Mouse (Mus musculus) granulocyte monocyte progenitor cell, adult 5-6 weeks (primary cell): Measurements from ENCODE around the gene Nckipsd. TPM values are rescaled to one million over a fixed set of nuclear protein-coding genes. Genes with fewer than 3 reads are reported as not detected.

ENCODE experiments used
- ATAC-seq: replicated peaks from 2 replicates; pipeline ENCODE4 v1.8.0; 2016; ENCODE audit warnings: mild to moderate bottlenecking, moderate TSS enrichment, inconsistent platforms; ENCODE audit not compliant: poor library complexity, severe bottlenecking
- total RNA-seq, 2 experiments: library from RNA; stranded (forward) in 1 of 2; stranded (reverse) in 1 of 2; fragments of 200-712, 200-1000 nt in 1 of 2; fragments of >200 nt in 1 of 2; fragmentation: Nextera tagmentation in 1 of 2; gene quantifications; 2 replicates each; pipeline ENCODE4 v1.2.3; 2014 to 2017

The Nckipsd gene
- 12.2 and 12.8 TPM in 2 replicates for total RNA-seq (2014; fragmentation: Nextera tagmentation)
- 4.9 and 9.1 TPM in 2 replicates for total RNA-seq (2017)

DNA sequence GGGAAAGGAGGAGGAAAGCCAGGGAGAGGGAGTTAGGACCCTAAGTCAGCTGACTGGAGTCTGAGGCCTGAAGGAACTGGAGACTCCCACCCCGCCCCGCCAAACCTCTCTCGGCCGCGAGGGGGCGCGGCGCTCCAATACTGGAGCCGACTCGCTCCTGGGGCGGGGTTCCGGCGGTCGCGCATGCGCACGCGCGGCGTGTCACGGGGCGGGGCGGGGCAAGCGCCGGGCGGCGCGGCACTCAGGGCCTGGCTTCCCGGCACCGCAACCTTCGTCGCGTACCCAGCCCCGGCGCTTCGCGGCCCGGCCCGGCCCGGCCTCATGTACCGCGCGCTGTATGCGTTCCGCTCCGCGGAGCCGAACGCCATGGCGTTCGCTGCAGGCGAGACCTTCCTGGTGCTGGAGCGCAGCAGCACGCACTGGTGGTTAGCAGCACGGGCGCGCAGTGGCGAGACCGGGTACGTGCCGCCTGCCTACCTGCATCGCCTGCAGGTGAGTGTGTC lies at the start of gene Nckipsd:
Gene Nckipsd, plus strand, starts transcription at position 206 of the 503 bp plus-strand sequence.
- peak; percentile 65 for ATAC-seq

DNA sequence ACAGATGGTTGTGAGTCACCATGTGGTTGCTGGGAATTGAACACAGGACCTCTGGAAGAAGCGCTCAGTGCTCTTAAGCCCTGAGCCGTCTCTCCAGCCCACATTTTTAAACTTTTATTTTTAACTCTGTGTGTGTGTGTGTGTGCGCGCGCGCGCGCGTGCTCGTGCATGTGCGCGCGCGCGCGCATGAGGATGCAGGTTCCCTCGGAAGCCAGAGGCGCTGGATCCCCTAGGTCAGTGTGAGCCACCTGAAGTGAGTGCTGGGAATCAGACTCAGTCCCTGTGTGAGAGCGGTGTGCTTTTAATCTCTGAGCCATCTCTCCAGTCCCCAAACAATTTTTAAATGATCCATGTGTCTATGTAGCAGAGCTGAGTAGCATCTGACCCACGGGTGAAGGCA lies 49.0 kb upstream of the Nckipsd start:
- ATAC-seq: no peak

DNA sequence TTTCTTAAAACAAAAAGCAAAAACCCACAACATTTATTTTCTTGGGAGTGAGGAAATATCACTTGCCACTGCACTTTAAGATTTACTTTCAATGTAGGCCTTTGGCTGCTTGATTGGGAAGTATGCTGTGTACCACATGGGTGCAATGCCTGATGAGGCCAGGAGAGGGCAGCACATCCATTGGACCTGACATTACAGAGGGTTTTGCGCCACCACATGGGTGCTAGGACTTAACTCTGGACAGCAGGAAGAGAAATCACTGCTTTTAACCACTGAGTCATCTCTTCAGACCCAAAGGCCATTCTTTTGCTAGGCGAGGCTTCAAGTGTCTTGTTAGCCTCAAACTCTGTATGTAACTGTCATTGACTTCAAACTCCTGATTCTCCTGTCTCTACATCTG lies 48.4 kb upstream of the Nckipsd start:
- peak; percentile 86 for ATAC-seq

DNA sequence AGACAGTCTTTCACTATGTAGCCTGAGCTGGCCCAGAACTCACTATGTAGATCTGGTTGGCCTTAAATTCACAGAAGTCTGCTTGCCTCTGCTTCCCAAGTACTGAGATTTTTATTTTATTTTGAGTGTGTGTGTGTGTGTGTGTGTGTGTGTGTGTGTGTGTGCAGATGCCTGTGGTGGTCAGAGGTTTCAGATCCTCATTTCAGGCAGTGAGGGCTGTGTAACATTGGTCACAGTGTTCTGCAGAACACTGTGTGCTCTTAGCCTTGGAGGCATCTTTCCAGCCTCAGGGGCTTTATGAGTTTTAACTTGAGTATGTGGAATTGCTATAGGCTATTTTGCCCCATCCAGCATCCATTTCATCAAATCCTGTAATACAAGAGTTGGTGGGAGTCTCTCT lies 46.6 kb upstream of the Nckipsd start:
- ATAC-seq: peak; percentile 93

DNA sequence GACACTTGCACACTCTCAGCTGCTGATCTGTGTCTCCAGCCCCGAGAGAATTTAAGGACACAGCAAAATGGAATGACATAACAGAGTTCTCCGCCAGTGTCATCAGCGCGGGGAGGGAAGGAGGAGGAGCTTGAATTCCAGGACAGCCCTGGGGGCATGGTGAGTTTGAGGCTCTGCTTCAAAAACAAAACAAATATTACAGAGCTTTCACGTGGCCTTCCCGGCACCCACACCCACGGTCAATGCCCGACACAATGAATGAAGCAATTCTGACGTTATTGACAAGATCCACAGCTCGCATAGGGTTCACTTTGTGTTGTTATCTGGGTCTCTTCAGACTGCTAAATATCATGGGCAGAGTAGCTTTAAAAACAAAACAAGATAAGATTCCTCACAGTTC lies 43.2 kb upstream of the Nckipsd start:
- no peak for ATAC-seq

DNA sequence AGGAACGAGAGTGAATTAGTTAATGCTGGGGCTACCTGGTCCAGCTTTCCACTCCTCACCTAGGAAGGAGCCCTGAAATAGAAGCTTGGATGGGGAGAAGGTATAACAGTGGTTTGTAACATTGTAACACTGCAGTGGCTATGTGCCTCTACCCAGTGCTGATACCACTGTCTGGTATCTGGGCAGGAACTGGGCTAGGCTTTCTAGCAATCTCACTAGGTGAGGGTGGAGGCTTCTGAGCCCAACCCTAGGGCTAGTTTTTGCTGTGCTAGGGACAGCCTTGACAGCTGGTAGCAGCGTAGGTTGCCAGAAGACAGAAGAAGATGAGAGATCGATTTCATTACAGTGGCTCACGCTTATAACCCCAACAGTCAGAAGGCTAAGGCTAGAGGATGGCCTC lies 31.6 kb upstream of the Nckipsd start:
- ATAC-seq: no peak

DNA sequence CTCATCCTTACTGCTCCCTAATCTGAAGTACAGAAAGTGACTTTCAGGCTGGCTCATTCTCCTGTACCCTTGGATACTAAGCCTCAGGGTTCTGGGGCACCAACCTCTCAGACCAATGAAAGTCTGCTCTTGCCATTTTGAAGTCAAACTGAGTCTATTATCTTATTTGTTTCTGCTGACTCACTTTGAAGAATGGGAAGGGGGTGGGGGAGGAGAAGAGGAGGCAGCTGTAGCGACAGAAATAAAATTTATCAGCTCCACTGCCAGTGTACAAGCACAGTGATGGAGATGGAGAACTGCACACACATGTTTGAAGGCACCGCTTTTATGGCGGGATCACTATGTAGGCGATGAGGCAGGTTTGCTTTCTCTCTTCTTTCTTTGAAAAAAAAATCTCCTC lies 30.9 kb upstream of the Nckipsd start:
- ATAC-seq: no peak

DNA sequence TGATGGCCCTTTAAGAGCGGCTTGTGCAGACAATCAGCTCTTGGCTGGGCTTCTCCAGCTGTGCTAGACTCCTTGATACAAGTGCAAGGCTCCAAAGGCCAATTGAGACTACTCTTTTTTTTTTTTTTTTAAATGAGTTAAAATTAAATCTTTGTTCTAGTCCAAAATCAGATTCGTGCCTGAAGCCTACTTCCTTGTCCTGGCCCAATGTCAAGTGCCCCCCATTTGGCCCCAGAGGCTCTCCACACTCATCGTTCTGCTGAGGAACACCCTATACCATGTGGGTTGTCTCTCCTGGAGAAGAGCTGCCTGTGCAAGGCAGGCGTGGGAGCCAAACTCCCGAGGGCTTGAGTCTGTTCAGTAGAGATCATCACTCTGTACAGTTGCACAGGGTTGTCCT lies 27.2 kb upstream of the Nckipsd start:
- ATAC-seq: no peak

DNA sequence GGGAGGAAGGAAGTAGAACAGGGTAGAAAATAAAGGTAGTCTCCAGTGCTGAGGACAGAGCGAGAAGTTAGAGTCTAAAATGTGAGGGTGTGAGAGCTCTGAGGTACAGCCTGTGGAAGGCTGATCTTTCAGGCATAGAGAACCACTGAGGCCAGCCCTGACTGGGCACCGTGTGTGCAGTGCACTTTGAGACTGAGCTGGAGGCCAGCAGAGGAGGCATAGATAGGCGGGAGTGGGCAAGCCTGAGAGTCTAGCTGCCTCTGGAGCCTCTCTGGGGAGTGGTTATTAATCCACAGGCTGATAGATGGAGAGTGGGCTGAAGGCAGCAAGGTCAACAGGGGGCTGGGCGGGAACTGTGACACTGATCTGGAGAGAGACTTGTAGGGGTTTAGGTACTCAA lies 26.3 kb upstream of the Nckipsd start:
- no peak for ATAC-seq

DNA sequence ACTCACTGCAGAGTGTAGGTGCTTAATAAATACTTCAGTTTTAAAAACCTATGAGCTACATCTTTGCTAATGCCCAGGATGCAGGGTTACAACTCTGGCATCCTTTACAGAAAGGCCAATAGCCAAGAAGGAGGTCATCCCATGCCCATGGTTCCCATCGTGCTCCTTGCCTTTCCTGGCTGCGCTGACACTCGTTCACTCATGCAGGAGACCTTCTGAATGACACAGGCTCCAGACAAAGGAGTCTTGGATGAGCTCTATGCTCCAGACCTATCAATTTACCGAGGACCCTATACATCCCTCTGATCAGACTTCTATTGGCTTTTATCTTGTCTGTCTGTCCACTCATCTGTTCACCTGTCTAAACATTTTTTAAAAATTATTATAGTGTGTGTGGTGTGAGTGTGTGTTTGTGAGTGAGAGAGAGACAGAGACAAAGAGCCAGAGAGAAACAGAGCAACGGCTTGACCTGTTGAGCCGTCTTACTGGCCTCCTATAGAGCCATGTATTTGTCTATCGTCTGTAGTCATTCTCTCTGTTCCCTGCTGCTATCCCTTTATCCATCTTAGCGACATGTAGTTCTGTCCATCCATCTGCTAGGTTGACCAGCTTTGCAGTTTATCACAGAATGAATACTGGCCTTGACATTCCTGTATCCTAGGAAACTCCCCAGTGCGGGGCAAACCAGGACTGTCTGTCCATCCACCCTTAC lies 25.2 kb upstream of the Nckipsd start:
- no peak for ATAC-seq

DNA sequence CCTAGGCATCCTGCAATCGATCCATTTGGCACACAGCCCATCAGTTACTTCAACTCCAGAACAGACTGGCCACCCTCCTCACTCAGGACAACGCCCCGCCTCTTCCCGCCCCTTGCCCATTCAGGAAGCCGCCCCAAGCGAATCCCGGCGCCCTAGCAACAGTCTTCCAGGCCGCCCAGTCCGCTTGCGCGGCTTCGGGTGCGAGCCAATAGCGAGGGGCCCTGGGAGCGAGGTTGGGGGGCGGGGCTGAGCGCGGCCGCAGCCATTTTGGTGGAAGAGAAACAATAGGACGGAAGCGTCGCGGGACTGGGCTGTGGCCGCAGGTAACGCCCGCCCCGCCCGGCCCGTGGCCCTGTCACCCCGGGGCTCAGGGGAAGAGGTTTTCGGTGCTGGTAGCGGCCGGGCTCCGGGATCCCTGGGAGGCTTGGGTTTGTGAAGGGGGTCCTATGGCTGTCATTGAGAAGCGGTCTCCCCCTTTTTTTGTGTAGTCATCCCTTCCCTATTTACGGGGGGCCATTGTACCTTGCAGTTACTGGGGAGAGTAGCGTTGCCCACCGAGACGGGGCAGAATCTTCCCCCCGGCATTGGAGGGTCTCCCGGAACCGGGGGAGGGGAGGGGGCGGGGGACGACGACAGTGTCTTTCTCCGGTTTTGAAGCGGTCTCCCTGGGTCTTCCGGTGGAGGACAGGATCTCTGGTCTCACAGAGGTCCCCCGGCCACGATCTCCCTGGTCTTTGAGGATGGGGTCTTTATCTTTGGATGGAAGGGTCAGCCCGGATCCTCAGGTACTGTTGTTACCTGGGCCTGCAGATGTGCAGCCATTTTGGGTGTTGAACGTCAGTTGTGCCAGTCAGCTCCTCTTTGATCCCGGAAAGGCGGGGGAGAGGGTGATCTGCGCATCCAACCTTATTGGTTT lies 24.4 kb upstream of the Nckipsd start, which contains the start of gene Ip6k2:
Gene Ip6k2, plus strand, starts transcription at position 249 of the 916 bp plus-strand sequence.
- peak; percentile 99 for ATAC-seq

DNA sequence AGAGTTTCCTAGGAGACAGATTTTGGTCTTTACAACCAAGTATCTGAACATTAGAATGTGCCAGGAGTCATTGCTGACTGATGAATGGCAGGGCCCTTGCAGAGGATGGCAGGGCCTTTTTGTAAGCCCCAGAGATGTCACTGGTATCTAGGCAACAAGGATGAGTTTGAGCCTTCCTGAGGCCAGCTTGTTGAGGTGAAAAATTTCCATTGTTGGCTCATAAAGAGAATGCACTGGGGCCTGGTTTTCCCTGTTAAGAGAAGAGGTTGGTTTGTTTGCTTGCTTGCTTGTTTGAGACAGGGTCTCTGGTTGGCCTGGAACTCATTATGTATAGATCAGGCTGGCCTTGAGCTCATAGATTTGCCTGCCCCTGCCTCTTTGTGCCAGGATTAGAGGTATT lies 22.8 kb upstream of the Nckipsd start:
- ATAC-seq: no peak

DNA sequence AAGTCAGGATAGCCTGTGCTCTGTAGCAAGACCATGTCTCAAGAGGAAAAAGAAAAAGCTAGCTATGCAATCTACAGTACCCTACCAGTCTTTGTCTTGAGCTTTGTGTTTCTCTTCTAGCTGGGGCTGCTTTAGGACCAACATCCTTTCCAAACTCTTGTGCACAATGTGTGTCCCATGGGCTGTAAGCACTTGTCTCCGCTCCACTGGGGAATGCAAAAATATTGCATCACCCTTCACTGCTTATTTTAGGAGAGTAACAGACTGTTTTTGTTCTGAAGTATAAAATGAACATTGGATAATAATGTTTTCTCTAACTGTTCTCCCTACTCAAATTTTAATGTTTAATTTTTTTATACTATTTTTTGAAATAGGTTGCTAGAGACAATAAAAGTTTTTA lies 21.7 kb upstream of the Nckipsd start:
- ATAC-seq: no peak

DNA sequence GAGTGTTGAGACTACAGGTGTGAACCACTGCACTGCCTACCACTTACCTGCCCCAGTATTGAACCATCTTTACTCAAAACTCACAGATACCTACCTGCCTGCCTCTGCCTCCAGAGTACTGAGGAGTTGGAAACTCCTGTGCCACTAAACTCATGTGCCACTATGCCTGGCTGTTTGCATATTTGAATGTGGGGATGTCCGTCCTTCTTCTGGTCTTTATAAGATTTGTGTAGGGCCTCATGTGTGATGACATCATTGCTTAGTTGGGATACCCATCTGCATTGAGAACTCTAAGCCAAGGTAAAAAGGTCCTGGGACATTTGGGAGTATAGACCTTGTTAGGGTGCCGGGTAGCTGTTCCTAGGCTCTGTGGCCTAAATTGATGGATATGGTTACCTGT lies 21.1 kb upstream of the Nckipsd start:
- no peak for ATAC-seq

DNA sequence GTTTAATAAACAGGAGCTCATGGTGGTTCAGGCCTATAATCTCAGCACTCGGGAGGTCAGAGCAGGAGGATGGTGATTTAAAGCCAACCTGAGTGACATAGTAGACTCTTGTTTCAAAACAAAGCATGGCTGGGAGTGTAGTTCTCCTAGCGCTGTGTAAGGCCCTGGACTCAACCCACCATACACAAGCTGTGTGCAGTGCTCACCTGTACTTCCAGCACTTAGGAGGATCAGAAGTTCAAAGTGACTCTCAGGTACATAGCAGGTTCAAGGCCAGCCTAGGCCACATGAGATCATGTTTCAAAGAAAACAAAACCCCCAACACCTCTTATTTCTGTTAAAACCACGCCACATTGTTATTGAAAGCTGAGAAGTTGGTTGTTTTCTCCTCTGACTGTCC lies 19.5 kb upstream of the Nckipsd start:
- no peak for ATAC-seq

DNA sequence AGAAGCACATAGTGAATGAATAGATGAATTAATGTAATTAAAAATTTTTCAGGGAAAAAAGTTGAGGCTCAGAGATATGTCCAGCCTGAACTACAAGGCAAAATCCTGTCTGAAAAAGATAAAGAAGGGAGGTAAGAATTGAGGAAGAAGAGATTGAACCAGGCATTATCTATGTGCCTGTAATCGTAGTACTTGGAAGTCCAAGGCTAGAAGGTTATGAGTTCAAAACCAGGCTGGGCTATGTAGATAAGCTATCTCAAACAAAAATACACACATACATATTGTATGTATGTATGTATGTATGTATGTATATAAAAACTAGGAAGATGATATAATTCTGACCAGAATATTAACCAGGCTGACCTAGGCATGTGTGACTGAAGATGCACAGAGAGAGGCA lies 15.9 kb upstream of the Nckipsd start:
- ATAC-seq: no peak

DNA sequence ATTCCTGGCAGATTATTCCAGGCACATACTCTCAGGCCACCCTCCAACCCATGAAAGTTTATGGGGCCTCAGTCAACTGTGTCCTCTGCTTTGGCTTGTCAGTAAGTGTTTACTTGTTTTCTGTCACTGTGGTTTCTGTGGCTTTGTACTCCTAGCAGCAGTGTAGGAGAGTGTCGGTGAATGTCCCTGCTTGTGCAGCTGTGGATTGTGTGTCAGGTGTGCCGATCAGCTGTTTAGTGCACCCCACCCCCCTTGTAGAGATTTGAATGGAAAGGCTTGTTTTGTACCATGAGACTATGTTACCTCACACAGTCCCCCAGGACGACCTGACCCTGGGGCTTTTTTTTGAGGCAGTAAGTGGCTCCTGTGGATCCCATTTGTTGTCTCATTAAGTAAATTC lies 15.4 kb upstream of the Nckipsd start:
- ATAC-seq: no peak

DNA sequence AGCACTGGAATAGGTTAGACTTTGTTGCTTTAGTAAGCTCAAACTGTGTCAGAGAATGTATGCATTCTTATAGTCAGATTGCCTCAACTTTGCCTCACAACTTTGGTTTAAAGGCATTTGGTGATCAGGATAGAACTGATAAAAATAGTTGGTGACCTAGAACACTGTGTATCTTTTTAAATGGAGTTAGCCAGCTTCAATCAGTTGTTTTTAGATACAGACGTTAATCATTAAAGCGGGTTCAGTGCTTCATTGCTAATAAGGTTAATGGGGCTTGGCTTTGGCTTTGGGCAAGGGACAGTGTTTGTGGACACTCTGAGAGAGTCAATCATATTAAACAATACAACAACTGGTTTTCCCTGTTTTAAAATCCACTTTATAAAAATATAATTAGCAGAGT lies 12.9 kb upstream of the Nckipsd start:
- no peak for ATAC-seq

DNA sequence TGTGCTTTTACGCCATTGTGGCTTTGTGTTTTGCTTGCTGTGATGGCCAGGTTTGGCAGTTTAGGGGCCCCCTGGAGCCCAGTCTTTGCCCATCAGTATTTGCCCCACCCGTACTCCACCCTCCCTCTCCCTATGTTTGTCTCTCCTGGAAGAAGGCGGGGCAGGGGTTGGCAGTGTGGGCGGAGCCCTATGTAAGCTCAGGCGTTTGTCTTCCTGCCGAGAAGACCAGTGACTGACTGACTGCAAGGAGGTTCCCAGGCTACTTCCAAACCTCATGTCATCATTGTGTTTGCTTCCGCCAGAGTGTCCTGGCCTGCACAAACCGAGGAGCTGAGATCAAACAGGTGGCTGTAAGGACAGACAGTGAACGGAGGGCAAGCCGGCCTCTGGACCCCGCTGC lies 12.4 kb upstream of the Nckipsd start:
- ATAC-seq: peak; percentile 46; the same call in 1 of the 2 replicates

DNA sequence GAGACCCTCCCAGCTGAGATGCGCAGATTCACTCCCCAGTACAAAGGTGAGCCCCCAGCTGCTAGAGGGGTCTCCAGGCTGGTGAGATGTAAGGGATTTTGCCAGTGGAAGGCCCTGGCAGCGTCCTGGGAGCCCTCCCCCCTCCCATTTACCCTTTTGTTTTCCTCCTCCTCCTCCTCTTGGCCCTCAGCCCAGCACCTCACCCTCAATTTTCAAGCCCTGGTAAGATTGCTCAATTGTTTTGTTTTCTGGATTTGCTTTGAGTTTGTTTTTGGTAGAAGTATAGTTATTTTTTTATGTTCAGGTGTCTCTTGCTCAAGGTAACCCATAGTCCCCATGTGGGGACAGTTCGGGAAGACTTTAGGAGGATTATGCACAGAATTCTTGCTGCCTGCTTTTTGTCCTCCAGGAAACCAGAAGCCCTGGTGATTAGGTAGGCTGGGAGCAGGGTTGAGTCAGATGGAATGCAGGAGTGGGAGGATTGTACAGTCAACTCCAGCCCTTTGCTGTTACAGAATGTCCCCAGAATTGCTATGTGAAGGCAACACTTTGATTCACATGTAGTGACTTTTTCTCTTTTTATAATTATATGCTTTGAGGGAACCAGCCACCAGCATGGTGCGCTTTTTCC lies 11.7 kb upstream of the Nckipsd start:
- no peak for ATAC-seq

DNA sequence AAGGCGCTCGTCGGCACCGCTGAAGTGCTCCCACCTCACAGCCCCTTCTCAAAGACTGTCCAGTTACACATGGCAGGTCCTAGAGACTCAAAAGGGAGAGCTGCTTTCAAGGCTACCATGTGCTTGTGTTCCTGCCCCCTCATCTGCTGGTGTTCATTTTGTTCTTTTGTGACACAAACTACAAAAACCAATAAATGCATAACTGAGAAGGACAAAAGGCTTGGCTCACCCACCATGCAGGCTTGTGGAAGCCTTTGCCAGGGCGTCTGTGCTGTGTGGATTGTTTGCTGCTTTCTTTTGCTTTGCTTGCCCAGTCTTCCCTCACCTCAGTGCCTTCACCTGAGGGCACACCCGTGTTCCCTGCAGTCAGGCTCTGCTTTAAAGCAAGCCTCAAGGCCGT lies 10.7 kb upstream of the Nckipsd start:
- no peak for ATAC-seq
